Mouse (Mus musculus) embryonic facial prominence, embryonic 13.5 days (tissue): ENCODE data around the gene Gm765. TPM values are rescaled to one million over a fixed set of nuclear protein-coding genes. Genes with fewer than 3 reads are reported as not detected.

Experiments used
- ATAC-seq: fragments of 200-750 bp; cut with Nextera tagmentation; 2 replicates; pipeline ENCODE4 v1.8.0; 2017; ENCODE audit warnings: low read depth; ENCODE audit not compliant: insufficient number of reproducible peaks, insufficient read depth, low FRiP score, low TSS enrichment
- H3K27ac ChIP-seq: fragments of 300-500 bp; sonication (generic); 2 replicates; pipeline ENCODE4 v1.5.1; 2015; ENCODE audit warnings: moderate library complexity, mild to moderate bottlenecking, inconsistent platforms
- H3K27me3 ChIP-seq: fragments of 300-500 bp; sonication (generic); 2 replicates; pipeline ENCODE4 v1.6.1; 2015; ENCODE audit warnings: mild to moderate bottlenecking, inconsistent platforms
- H3K36me3 ChIP-seq: fragments of 300-500 bp; sonication (generic); 2 replicates; pipeline ENCODE4 v1.6.1; 2015; ENCODE audit warnings: mild to moderate bottlenecking, inconsistent platforms
- H3K4me1 ChIP-seq: fragments of 300-500 bp; sonication (generic); 2 replicates; pipeline ENCODE4 v1.6.1; 2015; ENCODE audit warnings: inconsistent platforms
- H3K4me2 ChIP-seq: fragments of 300-500 bp; sonication (generic); 2 replicates; pipeline ENCODE4 v1.6.1; 2015; ENCODE audit warnings: moderate library complexity, mild to moderate bottlenecking, inconsistent platforms
- H3K4me3 ChIP-seq: fragments of 300-500 bp; sonication (generic); 2 replicates; pipeline ENCODE4 v1.5.1; 2015; ENCODE audit warnings: mild to moderate bottlenecking, inconsistent platforms
- H3K9ac ChIP-seq: fragments of 300-500 bp; sonication (generic); 2 replicates; pipeline ENCODE4 v1.6.1; 2015; ENCODE audit warnings: mild to moderate bottlenecking, inconsistent platforms
- H3K9me3 ChIP-seq: fragments of 300-500 bp; sonication (generic); 2 replicates; pipeline ENCODE4 v1.6.1; 2016; ENCODE audit warnings: inconsistent platforms
- WGBS: fragments of 180-500 bp; shearing (Covaris S2); methylation state at CpG from one replicate; pipeline ENCODE4 v1.1.7; 2015; ENCODE audit warnings: mixed read lengths; 5-methylcytosine and 5-hydroxymethylcytosine counted together
- polyA plus RNA-seq: library from polyadenylated mRNA; unstranded; fragments of >200 nt; fragmentation: Nextera tagmentation; extraction: Ambion mirVana; gene quantifications from 2 replicates; pipeline ENCODE4 v1.2.1, GENCODE M21; 2015

Gm765 gene
- polyA plus RNA-seq = not detected in 2 replicates

DNA sequence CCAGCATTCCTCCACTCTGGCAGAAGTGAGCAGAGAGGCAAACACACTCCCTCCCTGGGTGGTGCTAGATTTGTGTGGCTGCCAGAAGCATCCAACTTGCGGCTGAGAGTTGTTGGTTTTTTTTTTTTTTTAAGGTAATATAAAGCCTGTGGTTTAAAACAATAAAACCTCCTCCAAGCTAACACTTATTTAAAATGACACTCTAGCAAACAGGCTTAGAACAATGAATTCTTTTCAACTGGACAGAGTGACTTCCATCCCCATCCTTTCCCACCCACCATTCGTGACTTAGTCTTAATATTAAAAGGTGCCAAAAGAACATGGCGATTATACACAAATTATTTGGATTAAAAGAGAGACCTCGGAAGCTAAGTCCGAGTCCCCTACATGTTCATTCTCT is at the start of gene Gm765:
Gene Gm765 (minus strand): TSS at position 101 of the 400 bp plus-strand sequence.
- H3K36me3 ChIP-seq = no peaks in the 10 kb centered on the region
- H3K9me3 ChIP-seq = no peaks in the 10 kb centered on the region
- 86% methylated on average over 5 of the region's 5 CpGs for WGBS
- H3K27me3 ChIP-seq = no peaks in the 10 kb centered on the region
- H3K9ac ChIP-seq = no peak within 1 kb of the TSS
- H3K27ac ChIP-seq = no peak within 1 kb of the TSS
- no peak for ATAC-seq
- H3K4me2 ChIP-seq = no peak within 1 kb of the TSS
- H3K4me3 ChIP-seq = no peak within 1 kb of the TSS
- H3K4me1 ChIP-seq = no peaks in the 10 kb centered on the region

DNA sequence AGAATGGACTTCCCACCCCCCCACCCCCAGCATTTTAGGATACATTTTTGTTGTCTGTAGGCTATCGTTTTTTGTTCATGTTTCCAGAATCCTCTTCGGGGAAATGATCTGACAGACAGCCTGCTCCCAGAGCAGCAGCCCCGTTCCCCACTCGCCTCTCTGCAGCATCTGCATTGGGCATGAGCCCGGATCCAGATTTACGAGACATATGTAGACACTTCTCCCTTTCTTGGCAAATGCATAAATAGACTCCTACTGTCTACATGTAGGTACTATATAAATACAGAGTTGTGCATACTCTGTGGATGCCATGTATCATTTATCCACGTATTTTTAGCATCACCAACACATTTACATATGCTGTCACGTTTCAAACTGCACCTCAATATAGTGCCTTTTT is 42.9 kb upstream of the Gm765 start:
- Histone ChIP-seq H3K4me2 (no peak overlapping the region), H3K4me1 (no peaks in the 10 kb centered on the region), H3K9ac (no peak overlapping the region), H3K9me3 (no peaks in the 10 kb centered on the region), H3K4me3 (no peak overlapping the region), H3K27ac (no peak overlapping the region), H3K36me3 (no peaks in the 10 kb centered on the region), H3K27me3 (no peaks in the 10 kb centered on the region)
- WGBS = 77% methylated on average over 8 of the region's 8 CpGs
- ATAC-seq = no peak

DNA sequence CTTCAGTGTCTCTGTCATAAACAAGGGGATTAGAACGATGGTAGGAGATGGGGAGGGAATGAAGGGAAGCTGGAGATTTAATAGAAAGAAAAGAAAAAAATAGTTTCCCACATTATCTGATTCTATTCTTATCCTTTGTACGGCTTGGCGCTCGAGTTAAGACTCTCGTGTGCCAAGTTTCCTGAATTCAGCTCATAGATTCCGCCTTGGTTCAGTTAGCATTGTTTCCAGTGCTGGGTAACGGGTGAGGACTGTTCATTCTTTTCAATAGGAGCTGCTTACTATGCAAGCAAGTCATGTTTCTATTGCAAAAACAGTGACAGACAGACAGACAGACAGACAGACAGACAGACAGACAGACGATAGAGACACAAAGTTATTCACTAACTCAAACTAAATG is 41.9 kb upstream of the Gm765 start:
- H3K4me3 ChIP-seq = no peak overlapping the region
- H3K9ac ChIP-seq = no peak overlapping the region
- H3K9me3 ChIP-seq = no peaks in the 10 kb centered on the region
- 75% methylated on average over 8 of the region's 8 CpGs for WGBS
- no peak for ATAC-seq
- H3K4me1 ChIP-seq = no peaks in the 10 kb centered on the region
- H3K4me2 ChIP-seq = no peak overlapping the region
- no peaks in the 10 kb centered on the region for H3K36me3 ChIP-seq
- H3K27me3 ChIP-seq = no peaks in the 10 kb centered on the region
- no peak overlapping the region for H3K27ac ChIP-seq

DNA sequence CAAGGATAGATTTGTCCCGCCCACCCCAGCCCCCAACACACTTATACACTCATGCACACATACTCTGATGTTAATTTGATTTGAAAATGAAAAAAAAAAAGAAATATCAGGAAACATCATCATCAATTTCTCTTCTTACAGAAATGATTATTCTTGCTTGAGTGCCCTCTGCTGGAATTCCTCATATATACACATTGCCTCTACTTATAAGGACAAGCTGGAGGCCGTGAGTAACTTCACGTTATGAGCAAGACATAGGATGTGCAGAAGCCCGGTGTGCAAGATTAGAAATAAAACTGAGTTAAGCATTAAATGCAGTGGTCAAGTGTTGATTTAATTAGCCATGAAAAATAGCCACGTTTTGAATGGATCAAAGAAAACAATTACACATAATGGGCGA is 40.9 kb upstream of the Gm765 start:
- Histone ChIP-seq H3K9ac (no peak overlapping the region), H3K9me3 (no peaks in the 10 kb centered on the region), H3K27ac (no peak overlapping the region), H3K4me2 (no peak overlapping the region), H3K36me3 (no peaks in the 10 kb centered on the region), H3K27me3 (no peaks in the 10 kb centered on the region), H3K4me1 (no peaks in the 10 kb centered on the region), H3K4me3 (no peak overlapping the region)
- WGBS = 45% methylated on average over 6 of the region's 6 CpGs
- no peak for ATAC-seq

DNA sequence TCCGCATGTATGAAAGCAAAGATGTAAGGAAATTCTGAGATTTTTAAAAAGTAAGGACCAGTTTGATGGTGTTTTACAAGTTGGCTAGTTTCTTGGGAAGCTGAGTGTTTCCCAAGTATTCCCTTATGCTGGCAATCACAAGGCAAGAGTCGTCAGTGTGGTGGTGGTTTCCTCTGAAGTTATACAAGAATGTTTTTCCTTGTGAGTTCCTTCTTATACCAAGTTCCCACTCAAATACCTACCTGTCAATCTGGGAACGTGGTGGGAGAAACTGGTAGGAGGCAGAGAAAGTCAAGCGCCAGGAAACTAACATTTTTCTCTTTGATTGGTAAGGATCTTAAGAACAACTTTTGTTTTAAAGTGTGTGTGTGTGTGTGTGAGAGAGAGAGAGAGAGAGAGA is 23.6 kb upstream of the Gm765 start:
- WGBS = 79% methylated on average over 4 of the region's 4 CpGs
- Histone ChIP-seq H3K4me3 (no peak overlapping the region), H3K27ac (no peak overlapping the region), H3K36me3 (no peaks in the 10 kb centered on the region), H3K9ac (no peak overlapping the region), H3K4me2 (no peak overlapping the region), H3K9me3 (no peaks in the 10 kb centered on the region), H3K4me1 (no peaks in the 10 kb centered on the region), H3K27me3 (no peaks in the 10 kb centered on the region)
- no peak for ATAC-seq

DNA sequence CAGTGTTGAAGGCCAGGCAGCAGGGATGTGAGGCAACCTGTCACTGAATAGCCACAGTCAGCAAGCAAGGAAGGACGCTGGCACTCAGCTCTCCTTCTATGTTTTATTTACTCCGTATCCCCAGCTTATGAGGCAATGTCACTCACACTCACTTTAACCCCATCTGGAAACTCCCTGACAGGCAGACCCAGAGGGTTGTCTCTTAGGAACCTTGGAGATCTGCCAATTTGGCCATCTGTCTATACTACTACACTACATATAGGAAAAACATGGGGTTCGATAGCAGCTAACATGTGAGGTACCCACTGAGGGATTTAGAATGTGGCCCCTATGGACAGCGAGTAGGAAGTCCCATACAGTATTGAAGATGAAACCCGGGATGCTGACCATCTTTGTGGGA is 12.7 kb upstream of the Gm765 start:
- Histone ChIP-seq H3K9me3 (no peaks in the 10 kb centered on the region), H3K27ac (no peak overlapping the region), H3K36me3 (no peaks in the 10 kb centered on the region), H3K4me2 (no peak overlapping the region), H3K4me1 (no peaks in the 10 kb centered on the region), H3K4me3 (no peak overlapping the region), H3K27me3 (no peaks in the 10 kb centered on the region), H3K9ac (no peak overlapping the region)
- WGBS = 78% methylated on average over 5 of the region's 5 CpGs
- no peak for ATAC-seq

DNA sequence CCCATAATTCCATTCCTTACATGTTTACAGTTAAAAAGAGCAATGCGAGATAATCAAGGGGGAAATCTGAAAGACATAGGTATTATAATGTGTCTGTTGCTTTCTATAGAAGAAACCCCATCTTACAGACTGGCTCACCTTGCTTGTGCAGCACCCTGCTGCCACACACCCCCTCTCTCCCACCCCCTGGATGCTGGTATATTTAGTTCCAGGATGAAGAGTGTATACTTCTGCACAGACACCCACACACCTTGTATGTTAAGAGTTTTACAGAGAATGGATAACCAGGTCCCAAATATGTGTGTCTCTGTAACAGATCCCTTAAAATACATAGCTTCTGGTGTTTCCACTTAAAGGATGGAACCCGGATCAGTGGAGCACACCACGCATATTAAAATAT is 10.7 kb upstream of the Gm765 start:
- no peak overlapping the region for H3K4me3 ChIP-seq
- H3K9me3 ChIP-seq = no peaks in the 10 kb centered on the region
- ATAC-seq = no peak
- no peak overlapping the region for H3K27ac ChIP-seq
- H3K36me3 ChIP-seq = no peaks in the 10 kb centered on the region
- no peak overlapping the region for H3K9ac ChIP-seq
- H3K27me3 ChIP-seq = no peaks in the 10 kb centered on the region
- WGBS = 77% methylated on average over 3 of the region's 3 CpGs
- no peaks in the 10 kb centered on the region for H3K4me1 ChIP-seq
- H3K4me2 ChIP-seq = no peak overlapping the region

DNA sequence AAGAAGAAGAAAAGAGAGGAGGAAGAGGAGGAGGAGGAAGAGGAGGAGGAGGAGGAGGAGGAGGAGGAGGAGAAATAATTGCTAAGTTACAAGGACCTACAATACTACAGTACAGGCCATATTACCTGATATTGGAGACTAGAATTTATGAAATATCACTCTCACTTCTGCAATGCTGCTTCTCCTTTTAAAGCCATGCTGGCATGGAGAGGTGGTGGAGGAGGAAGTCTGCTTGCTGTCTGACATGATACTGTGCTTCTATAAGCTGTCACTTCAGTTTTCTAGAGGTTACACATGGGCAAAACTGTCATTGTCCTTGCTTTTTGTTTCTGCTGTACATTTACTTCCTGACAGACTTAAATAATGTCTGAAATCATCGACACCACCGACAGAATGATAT is 9.8 kb downstream of the Gm765 start:
- Histone ChIP-seq H3K9ac (no peak overlapping the region), H3K27me3 (no peaks in the 10 kb centered on the region), H3K36me3 (no peaks in the 10 kb centered on the region), H3K9me3 (no peaks in the 10 kb centered on the region), H3K4me3 (no peak overlapping the region), H3K4me2 (no peak overlapping the region), H3K27ac (no peak overlapping the region), H3K4me1 (no peaks in the 10 kb centered on the region)
- 87% methylated on average over 2 of the region's 2 CpGs for WGBS
- no peak for ATAC-seq

DNA sequence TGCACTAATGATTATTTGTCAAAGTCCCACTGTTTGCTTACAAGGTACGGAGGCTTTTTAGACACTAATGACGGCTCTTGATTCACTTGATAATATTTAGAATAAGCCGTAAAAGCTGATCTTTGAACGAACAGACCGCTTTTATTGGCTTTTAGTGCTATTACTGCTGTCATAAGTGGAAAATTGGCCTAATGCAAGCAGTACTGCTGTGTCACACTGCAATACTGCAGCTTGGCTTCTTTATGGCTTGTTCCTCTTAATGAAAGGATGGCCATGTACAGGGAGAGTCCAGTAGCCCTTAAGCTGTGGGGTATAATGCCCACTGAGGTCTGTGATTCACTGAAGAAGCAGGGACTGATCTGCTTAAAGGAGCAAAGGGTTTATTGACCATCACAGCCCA is 30.9 kb downstream of the Gm765 start:
- H3K36me3 ChIP-seq = no peaks in the 10 kb centered on the region
- no peaks in the 10 kb centered on the region for H3K27me3 ChIP-seq
- ATAC-seq = no peak
- no peak overlapping the region for H3K4me3 ChIP-seq
- H3K4me1 ChIP-seq = no peaks in the 10 kb centered on the region
- H3K27ac ChIP-seq = no peak overlapping the region
- H3K9me3 ChIP-seq = 0 out of 2 replicates have a peak, but pooled peaks cover 2% of the 10 kb centered on the region
- no peak overlapping the region for H3K9ac ChIP-seq
- WGBS = 80% methylated on average over 5 of the region's 5 CpGs
- no peak overlapping the region for H3K4me2 ChIP-seq

DNA sequence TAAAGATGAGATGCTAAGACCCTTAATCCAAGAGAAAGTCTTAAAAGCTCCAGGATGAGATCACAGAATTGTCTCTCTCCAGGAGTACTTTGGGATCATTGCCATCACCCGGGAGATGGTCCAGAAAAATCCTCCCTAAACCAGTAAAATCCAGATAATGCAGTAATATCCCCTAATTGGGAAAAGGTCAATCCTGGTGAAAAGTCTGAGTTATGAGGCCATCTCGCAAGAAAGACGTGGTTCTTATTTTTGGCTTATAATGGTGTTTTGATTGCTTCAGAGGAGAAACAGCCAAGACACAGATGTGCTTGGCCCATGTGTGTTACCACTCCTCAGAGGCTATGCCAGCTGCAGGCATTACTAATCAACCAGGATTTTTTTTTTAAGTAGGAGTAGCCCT is 34.9 kb downstream of the Gm765 start:
- 62% methylated on average over 3 of the region's 3 CpGs for WGBS

DNA sequence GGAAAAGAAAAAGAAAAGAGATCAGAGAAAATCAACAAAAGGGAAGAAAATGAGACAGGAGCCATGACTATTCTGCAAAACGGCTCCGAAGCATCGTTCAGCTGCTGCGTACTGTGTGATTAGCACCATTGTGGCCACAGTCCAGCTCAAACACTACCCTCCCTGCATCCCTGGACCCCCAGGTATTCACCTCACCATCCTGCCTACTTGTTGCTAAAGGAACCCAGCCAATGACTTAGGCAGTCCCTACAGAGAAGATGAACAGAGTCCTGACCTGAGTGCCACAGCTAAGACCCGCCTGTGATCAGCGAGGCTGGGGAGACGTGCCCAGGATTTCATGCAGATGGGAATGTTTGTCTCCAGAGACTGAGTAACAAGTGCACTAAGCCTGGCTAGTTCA is 35.4 kb downstream of the Gm765 start:
- Histone ChIP-seq H3K4me3 (no peak overlapping the region), H3K9ac (no peak overlapping the region), H3K4me2 (no peak overlapping the region), H3K27ac (no peak overlapping the region), H3K9me3 (no peaks in the 10 kb centered on the region), H3K4me1 (no peaks in the 10 kb centered on the region), H3K27me3 (no peaks in the 10 kb centered on the region), H3K36me3 (no peaks in the 10 kb centered on the region)
- 83% methylated on average over 7 of the region's 7 CpGs for WGBS
- ATAC-seq = no peak

More for the DNA sequence above, 34.9 kb downstream of the Gm765 start:
- Histone ChIP-seq H3K27ac (no peak overlapping the region), H3K9me3 (no peaks in the 10 kb centered on the region), H3K9ac (no peak overlapping the region), H3K4me2 (no peak overlapping the region), H3K36me3 (no peaks in the 10 kb centered on the region), H3K27me3 (no peaks in the 10 kb centered on the region), H3K4me3 (no peak overlapping the region), H3K4me1 (no peaks in the 10 kb centered on the region)
- ATAC-seq = no peak

DNA sequence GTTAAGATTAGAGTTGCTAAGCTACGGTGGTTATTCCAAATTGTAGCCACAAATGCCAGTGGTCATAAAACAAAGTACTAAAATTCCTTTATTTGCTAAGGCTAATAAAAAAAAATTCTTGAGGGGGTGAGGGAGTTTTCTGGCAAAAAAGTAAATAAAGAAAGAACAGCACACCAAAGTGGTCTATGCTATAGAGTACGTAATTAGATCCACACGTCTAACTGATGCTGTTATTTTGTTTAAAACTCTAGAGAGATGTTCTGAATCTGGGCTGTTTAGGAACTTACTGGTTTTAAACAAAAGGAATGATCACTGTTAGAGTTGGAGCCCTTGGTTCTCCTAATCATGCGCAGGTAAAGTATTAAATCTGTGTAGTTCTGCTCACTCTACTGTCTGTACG is 50.5 kb downstream of the Gm765 start:
- no peak for ATAC-seq
- H3K4me3 ChIP-seq = no peak overlapping the region
- no peaks in the 10 kb centered on the region for H3K9me3 ChIP-seq
- H3K36me3 ChIP-seq = no peaks in the 10 kb centered on the region
- H3K27me3 ChIP-seq = no peaks in the 10 kb centered on the region
- 63% methylated on average over 5 of the region's 5 CpGs for WGBS
- H3K4me2 ChIP-seq = no peak overlapping the region
- H3K9ac ChIP-seq = no peak overlapping the region
- no peaks in the 10 kb centered on the region for H3K4me1 ChIP-seq
- no peak overlapping the region for H3K27ac ChIP-seq

DNA sequence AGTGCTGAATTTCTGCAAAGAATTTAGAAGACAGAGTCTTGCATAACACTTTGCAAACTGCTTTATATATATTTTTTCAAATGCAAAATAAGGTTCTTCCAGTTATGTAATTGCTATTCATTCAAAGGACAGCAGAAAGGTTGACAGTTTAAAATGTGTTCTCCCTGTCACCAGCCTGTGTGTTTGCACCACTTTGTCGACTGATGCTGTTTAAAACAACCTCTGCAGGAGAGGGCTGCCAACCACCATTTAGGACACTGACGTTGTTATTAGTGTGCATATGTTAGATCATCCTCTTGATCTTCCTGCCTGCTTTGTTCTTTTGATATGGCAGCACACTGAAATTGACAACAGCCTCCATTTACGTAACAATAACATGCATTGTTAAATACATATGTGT is 54.2 kb downstream of the Gm765 start:
- Histone ChIP-seq H3K9ac (no peak overlapping the region), H3K9me3 (no peaks in the 10 kb centered on the region), H3K4me2 (no peak overlapping the region), H3K4me1 (no peaks in the 10 kb centered on the region), H3K4me3 (no peak overlapping the region), H3K36me3 (no peaks in the 10 kb centered on the region), H3K27me3 (no peaks in the 10 kb centered on the region), H3K27ac (no peak overlapping the region)
- WGBS = 47% methylated on average over 3 of the region's 3 CpGs
- ATAC-seq = no peak
